Mouse (Mus musculus) stomach, embryonic 15.5 days (tissue): ENCODE results near the gene Nwd2. TPM values are rescaled to one million over a fixed set of nuclear protein-coding genes. Genes with fewer than 3 reads are reported as not detected.

Experiments used
- ATAC-seq: fragments of 200-750 bp; cut with Nextera tagmentation; 2 replicates; pipeline ENCODE4 v1.8.0; 2017; ENCODE audit warnings: low read depth, moderate number of reproducible peaks, moderate TSS enrichment; ENCODE audit not compliant: insufficient read depth, low FRiP score
- H3K27ac ChIP-seq: fragments of 300-500 bp; sonication (generic); 2 replicates; pipeline ENCODE4 v1.5.1; 2015; ENCODE audit warnings: mild to moderate bottlenecking, inconsistent platforms
- H3K27me3 ChIP-seq: fragments of 300-500 bp; sonication (generic); replicated peaks from 2 replicates; pipeline ENCODE4 v1.6.1; 2015; ENCODE audit warnings: inconsistent platforms
- H3K36me3 ChIP-seq: fragments of 300-500 bp; sonication (generic); 2 replicates; pipeline ENCODE4 v1.6.1; 2015; ENCODE audit warnings: inconsistent platforms
- H3K4me1 ChIP-seq: fragments of 300-500 bp; sonication (generic); 2 replicates; pipeline ENCODE4 v1.6.1; 2015; ENCODE audit warnings: inconsistent platforms
- H3K4me2 ChIP-seq: fragments of 300-500 bp; sonication (generic); 2 replicates; pipeline ENCODE4 v1.6.1; 2015; ENCODE audit warnings: mild to moderate bottlenecking, inconsistent platforms
- H3K4me3 ChIP-seq: fragments of 300-500 bp; sonication (generic); replicated peaks from 2 replicates; pipeline ENCODE4 v1.5.1; 2015; ENCODE audit warnings: inconsistent platforms
- H3K9ac ChIP-seq: fragments of 300-500 bp; sonication (generic); 2 replicates; pipeline ENCODE4 v1.6.1; 2015; ENCODE audit warnings: inconsistent platforms
- H3K9me3 ChIP-seq: fragments of 300-500 bp; sonication (generic); 2 replicates; pipeline ENCODE4 v1.6.1; 2016; ENCODE audit warnings: inconsistent platforms
- WGBS: fragments of 180-500 bp; shearing (Covaris S2); methylation state at CpG from one replicate; pipeline ENCODE4 v1.1.7; 2015; 5-methylcytosine and 5-hydroxymethylcytosine counted together
- polyA plus RNA-seq: library from polyadenylated mRNA; unstranded; fragments of >200 nt; fragmentation: Nextera tagmentation; extraction: Ambion mirVana; gene quantifications from 2 replicates; pipeline ENCODE4 v1.2.1, GENCODE M21; 2015

The Nwd2 gene
- polyA plus RNA-seq, 1 experiment from 2014 or later, result 0.77 TPM

DNA sequence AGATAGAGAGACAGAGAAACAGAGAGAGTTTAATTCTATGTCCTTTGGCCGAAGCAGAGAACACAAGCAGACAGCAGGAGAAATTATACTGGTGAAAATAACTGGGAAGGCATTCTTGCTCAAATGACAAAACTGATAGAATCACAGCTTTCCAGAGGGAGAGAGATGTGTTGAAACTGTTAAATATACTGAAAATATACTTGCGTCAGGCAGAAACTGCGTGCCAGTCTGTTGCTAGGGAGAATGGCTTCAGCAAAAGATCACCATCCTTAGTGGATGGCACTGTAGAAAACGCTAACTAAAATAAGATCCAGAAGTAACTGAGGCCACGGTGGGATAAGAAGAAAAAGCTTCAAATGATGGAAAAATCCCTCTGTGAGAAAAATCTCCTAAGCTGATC lies 18.0 kb downstream of the Nwd2 start:
- ATAC-seq, result no peak
- no peak overlapping the region for H3K27ac ChIP-seq
- WGBS, result 89% methylated on average over 5 of the region's 5 CpGs

DNA sequence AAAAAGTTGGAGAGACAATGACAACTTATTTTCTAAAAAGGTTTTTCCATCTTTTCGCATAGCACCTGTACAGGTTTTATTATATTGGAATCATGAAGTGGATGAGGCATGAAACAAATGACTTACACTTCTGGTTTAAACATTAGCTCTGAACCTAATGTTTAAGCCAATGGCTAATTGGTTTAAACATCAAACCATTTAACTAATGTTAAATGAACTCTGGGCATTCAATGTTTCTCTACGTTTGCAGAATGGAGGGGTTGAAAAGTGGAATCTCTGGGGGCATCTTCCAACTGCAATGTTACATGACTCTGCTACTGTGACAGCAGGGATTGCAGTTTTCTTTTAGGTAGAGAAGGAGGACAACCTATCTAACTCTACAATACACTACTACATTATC lies 27.0 kb downstream of the Nwd2 start:
- Histone ChIP-seq H3K4me2 (no peak overlapping the region), H3K36me3 (no peaks in the 10 kb centered on the region), H3K27me3 (no peaks in the 10 kb centered on the region), H3K9ac (no peak overlapping the region), H3K9me3 (no peaks in the 10 kb centered on the region), H3K4me3 (no peak overlapping the region), H3K4me1 (no peaks in the 10 kb centered on the region), H3K27ac (no peak overlapping the region)
- no peak for ATAC-seq
- 69% methylated on average over 2 of the region's 2 CpGs for WGBS

More for the DNA sequence above, 18.0 kb downstream of the Nwd2 start:
- Histone ChIP-seq H3K27me3 (no peaks in the 10 kb centered on the region), H3K4me1 (no peaks in the 10 kb centered on the region), H3K4me2 (no peak overlapping the region), H3K9me3 (no peaks in the 10 kb centered on the region), H3K9ac (no peak overlapping the region), H3K4me3 (no peak overlapping the region), H3K36me3 (no peaks in the 10 kb centered on the region)

DNA sequence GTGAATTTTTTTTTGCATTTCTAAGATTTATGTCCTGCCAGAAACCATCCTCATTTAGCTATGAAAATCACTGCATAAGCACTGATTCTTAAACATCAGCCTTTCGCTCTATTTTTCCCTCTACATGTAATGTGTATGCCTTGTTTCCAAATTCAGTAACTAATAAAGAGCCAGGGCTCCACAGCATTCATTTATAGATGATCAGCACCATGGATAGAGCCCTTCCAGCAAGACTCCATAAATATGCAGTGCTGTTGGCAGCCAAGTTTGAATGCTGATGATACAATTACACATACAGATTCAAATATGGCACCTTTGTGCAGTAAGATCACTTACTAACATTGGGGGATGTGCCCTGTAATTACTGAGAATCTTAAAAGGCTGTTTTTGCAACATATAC lies 40.2 kb downstream of the Nwd2 start:
- Histone ChIP-seq H3K9ac (no peak overlapping the region), H3K4me2 (no peak overlapping the region), H3K27ac (no peak overlapping the region), H3K9me3 (no peaks in the 10 kb centered on the region), H3K36me3 (no peaks in the 10 kb centered on the region), H3K4me3 (no peak overlapping the region), H3K27me3 (no peaks in the 10 kb centered on the region), H3K4me1 (no peaks in the 10 kb centered on the region)
- 67% methylated on average over 1 of the region's 1 CpGs for WGBS
- no peak for ATAC-seq

DNA sequence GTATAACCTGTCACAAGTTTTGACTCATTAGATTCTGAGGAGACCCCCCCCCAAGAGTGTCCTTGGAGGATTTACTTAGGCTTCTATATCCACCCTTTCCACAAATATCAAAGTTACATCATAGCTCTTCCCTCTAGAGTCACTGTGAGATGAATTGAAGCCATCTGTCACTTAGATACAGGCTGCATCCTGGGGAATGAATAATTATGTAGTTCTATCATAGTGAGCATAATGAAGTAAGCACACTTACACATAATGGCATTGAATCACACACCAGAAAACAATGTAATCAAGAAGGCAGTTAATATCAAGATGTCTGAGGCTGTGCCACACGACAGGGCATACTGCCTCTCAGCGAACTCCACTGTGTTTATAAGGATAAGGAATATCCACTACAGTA lies 47.9 kb downstream of the Nwd2 start:
- Histone ChIP-seq H3K9ac (no peak overlapping the region), H3K4me2 (no peak overlapping the region), H3K9me3 (no peaks in the 10 kb centered on the region), H3K27me3 (no peaks in the 10 kb centered on the region), H3K36me3 (no peaks in the 10 kb centered on the region), H3K4me3 (no peak overlapping the region), H3K27ac (no peak overlapping the region), H3K4me1 (no peaks in the 10 kb centered on the region)
- ATAC-seq, result no peak
- WGBS, result 77% methylated on average over 2 of the region's 2 CpGs

DNA sequence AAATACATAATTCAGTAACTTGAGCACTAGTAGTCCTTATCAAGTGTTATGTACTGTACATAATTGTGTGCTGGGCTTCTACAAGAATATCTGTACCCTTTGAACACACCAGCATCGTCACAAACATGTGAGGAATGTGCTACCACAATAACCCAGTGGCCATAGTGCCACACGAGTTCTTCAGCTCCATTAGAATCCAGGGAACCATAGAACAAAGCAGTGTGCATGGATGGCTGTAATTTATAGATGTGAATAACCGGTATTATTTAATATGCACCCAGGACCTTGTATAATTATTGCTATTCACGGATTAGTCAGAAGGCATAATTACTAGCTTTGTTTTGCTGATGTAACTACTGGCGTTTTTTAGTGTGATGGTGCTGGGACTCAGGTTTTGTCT lies 48.3 kb downstream of the Nwd2 start:
- H3K4me1 ChIP-seq, result no peaks in the 10 kb centered on the region
- H3K9ac ChIP-seq, result no peak overlapping the region
- no peak overlapping the region for H3K4me2 ChIP-seq
- ATAC-seq, result no peak
- no peaks in the 10 kb centered on the region for H3K9me3 ChIP-seq
- no peaks in the 10 kb centered on the region for H3K36me3 ChIP-seq
- H3K27ac ChIP-seq, result no peak overlapping the region
- H3K27me3 ChIP-seq, result no peaks in the 10 kb centered on the region
- no peak overlapping the region for H3K4me3 ChIP-seq
- 71% methylated on average over 5 of the region's 5 CpGs for WGBS

DNA sequence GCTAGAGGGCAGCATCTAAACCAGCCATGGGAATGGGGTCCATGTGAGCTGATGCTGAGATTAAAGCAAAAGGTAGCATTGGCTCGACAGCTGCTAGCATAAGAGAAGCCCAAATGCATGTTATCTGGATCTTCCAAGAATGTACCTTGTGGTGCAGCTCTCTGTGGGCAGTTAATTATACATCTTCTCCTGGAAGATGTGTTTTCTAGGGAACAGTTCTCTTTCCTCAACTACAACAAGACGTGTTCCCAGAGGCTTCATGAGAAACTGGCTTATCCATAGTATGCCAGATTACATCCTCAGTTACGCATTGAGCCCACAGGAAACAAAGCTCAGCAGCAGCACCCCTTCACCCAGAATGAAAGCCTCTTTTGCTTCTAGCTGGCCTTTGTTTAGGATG lies 80.1 kb downstream of the Nwd2 start:
- no peaks in the 10 kb centered on the region for H3K27me3 ChIP-seq
- H3K4me3 ChIP-seq, result no peak overlapping the region
- WGBS, result 74% methylated on average over 3 of the region's 3 CpGs
- no peak overlapping the region for H3K9ac ChIP-seq
- H3K4me2 ChIP-seq, result no peak overlapping the region
- H3K4me1 ChIP-seq, result no peaks in the 10 kb centered on the region
- no peak for ATAC-seq
- H3K9me3 ChIP-seq, result no peaks in the 10 kb centered on the region
- no peak overlapping the region for H3K27ac ChIP-seq
- no peaks in the 10 kb centered on the region for H3K36me3 ChIP-seq

DNA sequence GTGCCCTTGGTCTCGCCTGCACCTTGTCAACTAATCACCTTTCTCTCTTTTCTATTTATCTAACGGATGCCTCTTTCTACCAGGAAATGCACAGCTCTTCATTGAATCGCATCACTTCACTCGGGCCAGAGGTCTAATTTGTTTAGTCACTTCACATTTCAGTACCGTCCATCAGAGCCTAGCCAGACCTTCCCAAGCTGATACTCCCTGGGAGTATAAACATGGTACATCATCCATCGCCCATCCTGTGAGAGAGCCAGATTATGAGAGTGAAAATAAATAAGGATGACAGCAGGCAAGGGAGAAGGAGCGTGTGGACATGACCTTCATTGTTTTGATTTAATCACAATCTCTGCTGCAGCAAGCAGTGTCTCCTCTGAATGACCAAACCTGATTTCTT lies 86.6 kb downstream of the Nwd2 start:
- Histone ChIP-seq H3K4me3 (no peak overlapping the region), H3K27me3 (no peaks in the 10 kb centered on the region), H3K4me1 (no peaks in the 10 kb centered on the region), H3K27ac (no peak overlapping the region), H3K9me3 (no peaks in the 10 kb centered on the region), H3K4me2 (no peak overlapping the region), H3K36me3 (no peaks in the 10 kb centered on the region), H3K9ac (no peak overlapping the region)
- WGBS, result 47% methylated on average over 7 of the region's 7 CpGs
- no peak for ATAC-seq

DNA sequence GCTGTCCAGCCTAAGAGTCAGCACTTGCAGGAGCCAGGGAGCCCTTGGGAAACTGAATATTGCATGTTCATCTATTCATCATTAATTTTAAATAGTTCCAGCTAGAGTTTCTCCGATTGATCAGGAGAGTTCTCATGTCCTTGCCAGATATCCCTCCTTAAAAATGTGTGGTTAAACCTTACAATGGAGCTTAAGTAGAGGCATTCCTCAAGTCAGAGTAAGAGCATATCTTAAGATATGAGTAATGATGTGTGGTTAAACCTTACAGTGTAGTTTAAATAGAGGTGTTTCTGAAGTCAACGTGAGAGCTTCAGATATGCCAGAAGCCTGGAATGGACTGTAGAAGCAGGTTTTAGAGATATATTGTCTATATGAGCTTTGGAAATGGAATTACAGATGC lies 94.5 kb downstream of the Nwd2 start:
- WGBS, result 61% methylated on average over 2 of the region's 2 CpGs
- no peak overlapping the region for H3K9ac ChIP-seq
- no peaks in the 10 kb centered on the region for H3K4me1 ChIP-seq
- no peaks in the 10 kb centered on the region for H3K36me3 ChIP-seq
- no peak overlapping the region for H3K4me2 ChIP-seq
- no peaks in the 10 kb centered on the region for H3K9me3 ChIP-seq
- no peak overlapping the region for H3K4me3 ChIP-seq
- H3K27me3 ChIP-seq, result no peaks in the 10 kb centered on the region
- no peak for ATAC-seq
- no peak overlapping the region for H3K27ac ChIP-seq

DNA sequence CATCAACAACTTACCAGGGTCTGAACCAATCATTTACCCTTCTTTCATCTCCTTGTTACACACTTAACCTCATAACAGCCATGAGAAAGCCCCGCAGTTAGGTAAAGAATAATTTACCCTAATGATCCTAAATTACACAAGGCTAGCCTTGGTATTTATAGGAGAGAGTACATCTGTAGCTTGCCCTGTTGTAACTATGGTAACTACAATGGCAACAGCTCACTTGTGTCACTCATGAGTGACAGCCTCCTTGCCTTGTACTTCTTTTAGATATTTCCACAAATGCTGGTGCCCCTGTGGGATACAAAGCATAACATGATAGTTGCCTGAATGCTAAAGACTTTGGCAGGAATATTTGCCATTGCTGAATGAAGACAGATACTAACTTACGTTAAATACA lies 99.4 kb downstream of the Nwd2 start:
- 68% methylated on average over 2 of the region's 2 CpGs for WGBS

DNA sequence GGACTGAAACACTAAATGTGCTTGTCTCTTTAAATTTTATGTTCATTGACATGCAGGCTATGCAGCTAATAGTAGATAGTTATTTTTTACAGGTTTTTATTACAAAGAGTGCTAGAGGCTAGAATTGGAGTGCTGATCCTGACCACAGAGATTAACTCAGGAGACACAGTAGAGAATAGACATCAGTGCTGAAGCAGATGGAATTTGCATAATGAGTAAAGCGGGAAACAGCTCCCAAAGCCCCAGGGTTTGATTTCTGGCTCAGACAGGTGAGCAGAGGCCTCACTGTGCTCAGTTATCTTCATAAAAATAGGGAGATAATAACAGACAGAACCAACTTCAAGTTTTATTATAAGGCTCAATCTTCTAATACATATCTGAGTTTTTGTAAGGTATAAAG lies 99.9 kb downstream of the Nwd2 start:
- Histone ChIP-seq H3K36me3 (no peaks in the 10 kb centered on the region), H3K4me1 (no peaks in the 10 kb centered on the region), H3K4me2 (no peak overlapping the region), H3K27me3 (no peaks in the 10 kb centered on the region), H3K9ac (no peak overlapping the region), H3K9me3 (no peaks in the 10 kb centered on the region), H3K27ac (no peak overlapping the region), H3K4me3 (no peak overlapping the region)
- no peak for ATAC-seq
- 88% methylated on average over 1 of the region's 1 CpGs for WGBS

More for the DNA sequence above, 99.4 kb downstream of the Nwd2 start:
- no peak overlapping the region for H3K9ac ChIP-seq
- H3K4me1 ChIP-seq, result no peaks in the 10 kb centered on the region
- H3K4me2 ChIP-seq, result no peak overlapping the region
- H3K9me3 ChIP-seq, result no peaks in the 10 kb centered on the region
- no peaks in the 10 kb centered on the region for H3K27me3 ChIP-seq
- no peak overlapping the region for H3K4me3 ChIP-seq
- no peak for ATAC-seq
- H3K27ac ChIP-seq, result no peak overlapping the region
- H3K36me3 ChIP-seq, result no peaks in the 10 kb centered on the region

DNA sequence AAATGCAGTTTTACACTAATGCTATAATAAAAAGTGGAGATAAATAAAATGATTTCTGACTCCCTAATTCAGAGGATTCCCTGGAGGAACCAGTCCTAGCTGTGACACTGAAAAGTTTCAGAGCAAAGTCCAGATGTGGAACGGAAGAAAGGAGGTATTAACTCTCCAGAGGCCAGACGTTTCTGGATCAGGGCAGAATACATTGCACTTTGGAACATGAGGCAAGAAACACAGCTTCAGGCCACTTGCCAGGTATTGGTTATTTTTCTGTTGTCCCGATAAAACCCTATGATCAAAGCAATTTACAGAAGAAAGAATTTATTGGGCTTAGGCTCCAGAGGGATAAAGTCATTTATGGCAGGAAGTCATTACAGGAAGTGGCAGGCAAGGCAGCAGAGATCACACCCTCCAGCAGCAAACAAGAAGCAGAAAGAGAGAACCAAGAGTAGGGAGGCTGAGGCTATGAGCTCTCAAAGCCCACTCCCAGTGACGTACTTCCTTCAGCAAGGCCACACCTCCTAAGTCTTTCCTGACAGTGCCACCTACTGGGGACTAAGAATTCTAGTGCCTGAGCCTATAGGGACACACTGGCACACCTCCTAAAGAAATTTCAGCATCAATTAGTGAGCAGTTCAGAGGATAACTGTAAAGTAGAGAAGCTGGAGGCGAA lies 106.3 kb downstream of the Nwd2 start:
- Histone ChIP-seq H3K4me1 (no peaks in the 10 kb centered on the region), H3K4me3 (no peak overlapping the region), H3K9ac (no peak overlapping the region), H3K27ac (no peak overlapping the region), H3K9me3 (no peaks in the 10 kb centered on the region), H3K36me3 (no peaks in the 10 kb centered on the region), H3K4me2 (no peak overlapping the region), H3K27me3 (no peaks in the 10 kb centered on the region)
- ATAC-seq, result no peak
- 68% methylated on average over 5 of the region's 5 CpGs for WGBS

DNA sequence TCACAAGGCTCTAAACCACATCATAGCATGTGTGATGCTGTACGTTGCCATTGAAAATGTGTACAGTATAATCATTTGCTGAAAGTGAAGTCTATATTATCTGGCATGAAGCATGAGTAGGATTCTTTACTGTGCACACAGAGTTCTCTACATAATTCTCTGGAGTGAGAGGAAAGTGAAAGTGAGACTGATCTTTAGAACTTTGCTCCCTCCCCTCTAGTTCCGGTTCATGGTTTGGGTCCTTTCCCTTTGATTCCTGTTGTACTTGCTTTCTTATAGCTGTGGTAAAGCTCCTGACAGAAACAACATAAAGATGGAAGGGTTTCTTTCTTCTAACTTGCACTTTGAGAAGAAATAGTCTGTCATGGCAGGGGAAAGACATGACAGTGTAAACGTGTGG lies 107.0 kb downstream of the Nwd2 start:
- Histone ChIP-seq H3K9me3 (no peaks in the 10 kb centered on the region), H3K36me3 (no peaks in the 10 kb centered on the region), H3K27ac (no peak overlapping the region), H3K4me1 (no peaks in the 10 kb centered on the region), H3K9ac (no peak overlapping the region), H3K4me2 (no peak overlapping the region), H3K27me3 (no peaks in the 10 kb centered on the region), H3K4me3 (no peak overlapping the region)
- WGBS, result 79% methylated on average over 3 of the region's 3 CpGs
- ATAC-seq, result no peak

DNA sequence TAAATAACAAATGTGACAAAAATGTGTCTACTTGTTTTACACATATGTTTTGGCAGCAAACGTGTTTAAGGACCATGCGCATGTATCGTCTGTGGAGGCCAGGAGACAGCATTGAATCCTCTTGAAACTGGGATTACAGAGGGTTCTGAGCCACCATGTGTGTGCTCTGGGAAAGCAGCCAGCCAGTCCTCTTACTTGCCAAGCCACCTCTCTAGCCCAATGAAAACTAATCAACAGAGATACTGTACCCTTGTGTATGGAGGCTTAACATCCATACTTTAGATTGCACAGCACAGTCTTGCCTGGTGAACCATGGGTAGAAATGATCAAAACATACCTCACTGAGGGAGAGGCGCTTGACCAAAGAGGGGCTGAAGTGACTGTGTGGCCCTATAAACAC lies 117.0 kb downstream of the Nwd2 start:
- H3K4me2 ChIP-seq, result no peak overlapping the region
- no peaks in the 10 kb centered on the region for H3K27me3 ChIP-seq
- H3K9me3 ChIP-seq, result no peaks in the 10 kb centered on the region
- no peak overlapping the region for H3K9ac ChIP-seq
- H3K4me3 ChIP-seq, result no peak overlapping the region
- ATAC-seq, result no peak
- no peaks in the 10 kb centered on the region for H3K4me1 ChIP-seq
- no peaks in the 10 kb centered on the region for H3K36me3 ChIP-seq
- 90% methylated on average over 4 of the region's 4 CpGs for WGBS
- no peak overlapping the region for H3K27ac ChIP-seq
